Mouse (Mus musculus) lung, adult 2 months (tissue): ENCODE results near the gene E130308A19Rik.

Experiments used
- CTCF ChIP-seq: fragments of 200-500 bp; IDR thresholded peaks from 2 replicates; pipeline ENCODE4 v1.5.1; 2011; ENCODE audit warnings: mild to moderate bottlenecking, low read length, control low read depth; ENCODE audit not compliant: insufficient read depth
- POLR2A ChIP-seq: fragments of 200-500 bp; IDR thresholded peaks from 2 replicates; pipeline ENCODE4 v1.6.1; 2011; ENCODE audit warnings: low read depth, mild to moderate bottlenecking, control low read depth, low read length, borderline replicate concordance; ENCODE audit errors: extremely low read depth

DNA sequence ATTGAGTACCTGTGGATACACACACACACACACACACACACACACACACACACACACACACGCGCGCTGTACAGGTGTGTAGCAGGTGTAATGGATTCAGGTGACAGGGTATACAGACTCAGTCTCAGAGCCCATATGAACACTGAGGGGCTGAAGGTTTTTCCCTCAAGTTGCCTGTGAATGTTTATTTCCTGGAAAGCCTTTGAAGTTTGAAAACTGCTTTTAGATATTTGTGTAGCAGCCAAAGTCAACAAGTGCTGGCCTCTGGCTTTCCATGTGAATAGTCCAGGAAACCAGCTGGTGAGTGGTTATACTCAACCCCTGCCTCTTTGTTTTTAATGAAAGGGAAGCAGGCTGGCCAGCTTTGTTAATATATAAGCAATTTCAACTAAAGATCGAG, 91.3 kb downstream of the E130308A19Rik start:
- no peak for TF ChIP-seq CTCF
- no peak for TF ChIP-seq POLR2A
